Comparison of ENCODE assay signal across 17 mouse cellular contexts in genomic region chr9:58074561-58074960, GRCm38 (mm10). TPM values are rescaled to one million over a fixed set of nuclear protein-coding genes. Genes with fewer than 3 reads are reported as not detected.
"Had no signal": no experiment of that assay in that cellular context is flagged by ENCODE, and none has a peak within 500 bp of the region (broad histone marks: within the 10 kb centered on the region; RNA-seq: fewer than 3 reads in every experiment).

No protein-coding gene starts in this region.

- H3K4me2 ChIP-seq: intestine, embryonic 15.5 days; limb, embryonic 15.5 days; liver, embryonic 12.5 days; lung, embryonic 14.5 days; neural tube, embryonic 12.5 days had no signal

- H3K9ac ChIP-seq: intestine, embryonic 15.5 days; limb, embryonic 15.5 days; liver, embryonic 12.5 days; lung, embryonic 14.5 days; neural tube, embryonic 12.5 days had no signal

- H3K27me3 ChIP-seq: intestine, embryonic 15.5 days had no signal

- DNase-seq: kidney, adult 18-20 months; kidney, postnatal 10 days; kidney, postnatal 4 days; lung, embryonic 14.5 days; lung, postnatal 10 days; lung, postnatal 4 days; right cerebral cortex, postnatal 25 days; thymus, postnatal 36 days had no signal

- H3K4me3 ChIP-seq: intestine, embryonic 15.5 days; left cerebral cortex, adult 2 months; limb, embryonic 15.5 days; liver, embryonic 12.5 days; megakaryocyte, embryonic 14.5 days; neural tube, embryonic 12.5 days had no signal

- ATAC-seq: intestine, embryonic 15.5 days; liver, embryonic 12.5 days had no signal

- H3K4me1 ChIP-seq: intestine, embryonic 15.5 days; limb, embryonic 15.5 days; liver, embryonic 12.5 days; megakaryocyte, embryonic 14.5 days had no signal

- H3K27ac ChIP-seq: intestine, embryonic 15.5 days; left cerebral cortex, adult 2 months; limb, embryonic 15.5 days; liver, embryonic 12.5 days; neural tube, embryonic 12.5 days had no signal

- H3K36me3 ChIP-seq: intestine, embryonic 15.5 days; limb, embryonic 15.5 days; liver, embryonic 12.5 days; neural tube, embryonic 12.5 days had no signal

- H3K9me3 ChIP-seq: intestine, embryonic 15.5 days; limb, embryonic 15.5 days; liver, embryonic 12.5 days; megakaryocyte, embryonic 14.5 days; neural tube, embryonic 12.5 days had no signal

RNA-seq across cellular contexts. Expression of gene Stra6, which starts 11.0 kb away (rescaled TPM):
- polyA plus RNA-seq: liver, embryonic 16.5 days had no signal

RNA-seq across cellular contexts. Expression of gene Ccdc33, which starts 44.1 kb away (rescaled TPM):
- polyA plus RNA-seq: limb, embryonic 15.5 days; liver, embryonic 12.5 days; liver, embryonic 16.5 days; lung, embryonic 14.5 days; small intestine, adult 2 months; stomach, embryonic 16.5 days had no signal
